Mouse (Mus musculus) cerebellum, adult 11-12 months (tissue): ENCODE data around the gene Nob1.

Experiments
- DNase-seq: peaks from one replicate; pipeline ENCODE4 v3.0.0; 2022

The Nob1 gene

GRCm38 (mm10) chr8:107385063-107385462 is 39.8 kb downstream of the Nob1 start:
- no peak for DNase-seq

GRCm38 (mm10) chr8:107384651-107385050 is 40.2 kb downstream of the Nob1 start:
- no peak for DNase-seq

- DNase-seq, result no peak
These were observed 42.0 kb downstream of the Nob1 start for GRCm38 (mm10) chr8:107382898-107383297.

GRCm38 (mm10) chr8:107381666-107382065 is 43.2 kb downstream of the Nob1 start:
- no peak for DNase-seq

GRCm38 (mm10) chr8:107380734-107381133 is 44.1 kb downstream of the Nob1 start:
- no peak for DNase-seq

GRCm38 (mm10) chr8:107377346-107377745 is 47.5 kb downstream of the Nob1 start:
- DNase-seq, result no peak

- no peak for DNase-seq
These were observed 54.5 kb downstream of the Nob1 start for GRCm38 (mm10) chr8:107370311-107370710.
